Mouse (Mus musculus): Measurements from ENCODE around the gene Gm2696. TPM values are rescaled to one million over a fixed set of nuclear protein-coding genes. Genes with fewer than 3 reads are reported as not detected.
"Not testable (repeated sequence)": the region's sequence is repeated elsewhere in the genome, so short reads cannot be mapped to it uniquely, and the experiment has no call there.

Gene Gm2696
- not detected for total RNA-seq (2021)
- long read RNA-seq, experiment 1 = 0 reads
- long read RNA-seq, experiment 2 = 0 reads

DNA sequence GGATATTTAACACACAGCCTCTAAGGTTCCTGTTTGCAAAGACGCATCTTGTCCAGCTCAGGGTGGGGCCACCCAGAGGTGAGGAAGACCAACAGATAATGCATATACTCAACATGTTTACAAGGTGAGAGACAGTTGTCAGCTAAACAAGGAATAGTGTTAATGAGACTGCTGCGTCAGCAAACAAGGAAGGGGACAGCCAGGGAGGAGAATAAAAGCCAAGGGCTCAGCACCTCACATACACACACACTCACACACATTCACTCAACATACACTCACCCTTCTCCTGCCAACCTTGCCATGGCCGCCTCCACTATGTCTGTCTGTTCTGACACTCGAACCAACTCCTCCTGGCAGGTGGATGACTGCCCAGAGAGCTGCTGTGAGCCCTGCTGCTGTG is at the start of gene Gm2696:
Gene Gm2696 (plus strand): TSS at position 301 of the 400 bp plus-strand sequence.
- intact Hi-C loops (cut with DNase I) = no loop called here

DNA sequence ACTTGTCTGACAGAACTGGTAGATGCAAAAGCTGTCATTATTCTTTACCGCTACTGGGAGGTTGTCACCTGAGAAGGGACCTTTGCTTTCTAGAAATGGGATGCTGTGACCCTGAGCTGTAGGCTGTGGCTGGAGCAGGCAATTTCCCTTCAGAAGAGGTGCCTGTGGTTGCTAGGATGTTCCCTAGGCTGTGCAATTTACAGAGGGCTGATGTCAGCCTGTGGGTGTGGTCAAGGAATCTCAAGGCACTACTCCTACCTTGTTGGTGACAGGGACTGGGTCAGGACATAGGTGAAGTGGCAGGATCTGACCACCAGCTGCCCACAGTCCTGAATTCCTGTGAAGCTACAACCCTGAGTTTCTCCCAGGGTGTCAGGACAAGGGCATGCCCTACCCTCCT is 44.8 kb upstream of the Gm2696 start:
- DNase-seq (ENCODE audit: low spot score in 2 of 2) = no peak
- intact Hi-C loops (cut with DNase I) = no loop called here

More for the DNA sequence above, at the start of gene Gm2696:
- no peak for DNase-seq (ENCODE audit: low spot score in 2 of 2)

DNA sequence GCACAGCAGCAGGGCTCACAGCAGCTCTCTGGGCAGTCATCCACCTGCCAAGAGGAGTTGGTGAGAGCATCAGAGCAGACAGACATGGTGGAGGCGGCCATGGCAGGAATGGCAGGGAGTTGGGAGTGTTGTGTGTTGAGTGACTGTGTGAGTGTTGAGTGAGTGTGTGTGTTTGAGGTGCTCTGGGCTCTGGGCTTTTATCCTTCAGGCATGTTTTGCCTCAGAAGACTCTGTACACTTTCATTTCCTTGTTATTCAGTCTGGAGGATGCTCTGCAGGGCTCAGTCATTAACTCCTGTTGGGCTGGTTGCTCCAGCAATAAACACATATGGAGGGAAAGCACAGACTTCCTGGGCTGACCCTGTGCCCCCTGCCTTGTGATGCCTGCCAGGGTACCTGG is 43.3 kb upstream of the Gm2696 start, which contains the start of gene Gm3238:
Gene Gm3238 (minus strand): TSS at position 101 of the 400 bp plus-strand sequence.
- intact Hi-C loops (cut with DNase I) = not testable (repeated sequence)

DNA sequence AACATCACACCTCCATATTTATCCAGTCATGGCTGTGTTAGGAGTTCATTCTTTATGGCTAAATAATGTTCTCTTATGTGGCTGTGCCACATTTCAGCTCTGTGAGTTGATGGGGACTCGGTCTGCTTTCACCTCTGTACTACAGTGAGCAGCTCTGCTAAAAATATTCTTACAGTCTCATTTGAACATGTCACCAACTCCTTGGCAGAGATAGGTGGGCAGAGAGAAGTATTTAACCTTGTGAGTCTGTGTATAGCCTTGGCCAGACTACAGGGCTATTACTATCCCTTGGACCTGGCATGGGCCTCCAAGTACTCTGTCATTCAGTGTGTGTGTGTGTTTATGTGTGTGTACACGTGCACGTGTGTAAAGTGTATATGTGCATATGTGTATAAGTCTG is 42.3 kb upstream of the Gm2696 start:
- intact Hi-C loops (cut with DNase I); DNase-seq (ENCODE audit: low spot score in 2 of 2): not testable (repeated sequence)

More for the DNA sequence above, 43.3 kb upstream of the Gm2696 start, which contains the start of gene Gm3238:
- DNase-seq (ENCODE audit: low spot score in 2 of 2) = not testable (repeated sequence)

DNA sequence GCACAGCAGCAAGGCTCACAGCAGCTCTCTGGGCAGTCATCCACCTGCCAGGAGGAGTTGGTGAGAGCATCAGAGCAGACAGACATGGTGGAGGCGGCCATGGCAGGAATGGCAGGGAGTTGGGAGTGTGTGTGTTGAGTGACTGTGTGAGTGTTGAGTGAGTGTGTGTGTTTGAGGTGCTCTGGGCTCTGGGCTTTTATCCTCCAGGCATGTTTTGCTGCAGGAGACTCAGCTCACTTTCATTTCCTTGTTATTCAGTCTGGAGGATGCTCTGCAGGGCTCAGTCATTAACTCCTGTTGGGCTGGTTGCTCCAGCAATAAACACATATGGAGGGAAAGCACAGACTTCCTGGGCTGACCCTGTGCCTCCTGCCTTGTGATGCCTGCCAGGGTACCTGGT is 37.6 kb upstream of the Gm2696 start, which contains the start of gene Gm7138:
Gene Gm7138 (minus strand): TSS at position 101 of the 400 bp plus-strand sequence.
- DNase-seq (ENCODE audit: low spot score in 2 of 2); intact Hi-C loops (cut with DNase I): not testable (repeated sequence)

DNA sequence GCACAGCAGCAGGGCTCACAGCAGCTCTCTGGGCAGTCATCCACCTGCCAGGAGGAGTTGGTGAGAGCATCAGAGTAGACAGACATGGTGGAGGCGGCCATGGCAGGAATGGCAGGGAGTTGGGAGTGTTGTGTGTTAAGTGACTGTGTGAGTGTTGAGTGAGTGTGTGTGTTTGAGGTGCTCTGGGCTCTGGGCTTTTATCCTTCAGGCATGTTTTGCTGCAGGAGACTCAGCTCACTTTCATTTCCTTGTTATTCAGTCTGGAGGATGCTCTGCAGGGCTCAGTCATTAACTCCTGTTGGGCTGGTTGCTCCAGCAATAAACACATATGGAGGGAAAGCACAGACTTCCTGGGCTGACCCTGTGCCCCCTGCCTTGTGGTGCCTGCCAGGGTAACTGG is 32.0 kb upstream of the Gm2696 start, which contains the start of gene Gm3250:
Gene Gm3250 (minus strand): TSS at position 101 of the 400 bp plus-strand sequence.
- DNase-seq (ENCODE audit: low spot score in 2 of 2); intact Hi-C loops (cut with DNase I): not testable (repeated sequence)

DNA sequence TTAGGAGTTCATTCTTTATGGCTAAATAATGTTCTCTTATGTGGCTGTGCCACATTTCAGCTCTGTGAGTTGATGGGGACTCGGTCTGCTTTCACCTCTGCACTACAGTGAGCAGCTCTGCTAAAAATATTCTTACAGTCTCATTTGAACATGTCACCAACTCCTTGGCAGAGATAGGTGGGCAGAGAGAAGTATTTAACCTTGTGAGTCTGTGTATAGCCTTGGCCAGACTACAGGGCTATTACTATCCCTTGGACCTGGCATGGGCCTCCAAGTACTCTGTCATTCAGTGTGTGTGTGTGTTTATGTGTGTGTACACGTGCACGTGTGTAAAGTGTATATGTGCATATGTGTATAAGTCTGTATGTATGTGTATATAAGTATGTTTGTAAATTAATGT is 31.1 kb upstream of the Gm2696 start:
- intact Hi-C loops (cut with DNase I); DNase-seq (ENCODE audit: low spot score in 2 of 2): not testable (repeated sequence)

DNA sequence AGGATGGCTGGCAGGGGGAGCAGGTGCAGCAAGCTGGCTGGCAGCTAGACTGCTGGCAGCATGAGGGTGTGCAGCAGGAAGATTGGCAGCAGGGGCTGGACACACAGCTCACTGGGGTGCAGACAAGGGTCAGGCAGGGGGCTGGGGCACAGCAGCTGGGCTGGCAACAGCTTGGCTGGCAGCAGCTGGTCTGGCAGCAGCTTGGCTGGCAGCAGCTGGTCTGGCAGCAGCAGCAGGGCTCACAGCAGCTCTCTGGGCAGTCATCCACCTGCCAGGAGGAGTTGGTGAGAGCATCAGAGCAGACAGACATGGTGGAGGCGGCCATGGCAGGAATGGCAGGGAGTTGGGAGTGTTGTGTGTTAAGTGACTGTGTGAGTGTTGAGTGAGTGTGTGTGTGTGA is 26.6 kb upstream of the Gm2696 start, which contains the start of gene Gm7137:
Gene Gm7137 (minus strand): TSS at position 325 of the 400 bp plus-strand sequence.
- DNase-seq (ENCODE audit: low spot score in 2 of 2); intact Hi-C loops (cut with DNase I): not testable (repeated sequence)

DNA sequence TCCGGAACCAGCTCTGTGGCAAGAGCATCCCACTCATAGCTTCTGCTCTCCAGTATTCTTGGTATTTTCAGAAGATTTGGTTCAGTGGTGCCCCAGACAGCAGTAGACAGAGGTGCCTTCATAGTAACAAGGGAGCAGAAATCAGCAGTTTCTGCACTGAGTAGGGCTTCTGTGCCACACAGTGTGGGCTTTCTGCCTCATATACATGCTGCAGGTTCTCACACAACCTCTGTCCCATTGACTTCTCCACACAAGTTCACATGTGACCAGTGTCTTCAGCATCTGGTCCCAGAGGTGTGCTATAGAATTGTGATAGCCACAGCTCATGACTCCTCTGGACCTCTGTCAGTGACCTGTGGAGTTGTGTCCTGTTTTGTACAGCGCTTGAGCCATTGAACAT is 25.9 kb upstream of the Gm2696 start:
- DNase-seq (ENCODE audit: low spot score in 2 of 2) = no peak
- intact Hi-C loops (cut with DNase I) = no loop called here

DNA sequence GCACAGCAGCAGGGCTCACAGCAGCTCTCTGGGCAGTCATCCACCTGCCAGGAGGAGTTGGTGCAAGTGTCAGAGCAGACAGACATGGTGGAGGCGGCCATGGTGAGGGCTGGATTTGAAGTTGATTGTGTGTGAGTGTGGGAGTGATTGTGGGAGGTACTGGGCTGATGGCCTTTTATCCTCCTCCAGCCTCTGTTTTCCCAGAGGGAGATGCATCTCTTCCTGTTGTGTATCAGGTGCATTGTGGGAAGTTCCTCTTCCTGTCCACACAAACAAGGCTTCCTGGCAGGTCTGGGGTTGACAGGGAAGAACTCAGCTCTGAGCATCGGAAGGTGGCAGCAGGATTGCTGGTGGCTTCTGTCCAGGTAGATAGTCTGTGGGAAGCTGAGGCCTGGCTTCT is 19.5 kb upstream of the Gm2696 start, which contains the start of gene Gm9639:
Gene Gm9639 (minus strand): TSS at position 101 of the 400 bp plus-strand sequence.
- DNase-seq (ENCODE audit: low spot score in 2 of 2) = no peak
- intact Hi-C loops (cut with DNase I) = no loop called here

DNA sequence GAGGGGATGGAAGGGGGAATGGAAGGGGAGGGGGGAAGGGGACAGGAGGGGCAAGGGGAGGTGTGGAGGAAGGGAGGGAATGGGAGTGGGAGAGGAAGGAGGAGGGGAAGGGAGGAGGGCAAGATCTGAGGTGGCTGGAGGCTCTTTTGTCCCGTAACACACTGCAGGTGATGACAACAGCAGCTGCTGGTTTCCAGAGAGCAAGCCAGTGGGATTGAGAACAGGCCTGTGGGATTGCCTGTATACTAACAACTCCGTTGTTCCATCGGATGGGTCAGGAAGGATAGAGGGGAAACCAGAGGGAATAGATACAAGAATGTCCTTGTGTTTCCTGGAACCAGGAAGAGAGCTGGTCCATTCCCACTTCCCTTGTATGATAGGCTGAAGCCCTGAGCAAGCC is 16.8 kb upstream of the Gm2696 start:
- no peak for DNase-seq (ENCODE audit: low spot score in 2 of 2)
- intact Hi-C loops (cut with DNase I) = no loop called here

DNA sequence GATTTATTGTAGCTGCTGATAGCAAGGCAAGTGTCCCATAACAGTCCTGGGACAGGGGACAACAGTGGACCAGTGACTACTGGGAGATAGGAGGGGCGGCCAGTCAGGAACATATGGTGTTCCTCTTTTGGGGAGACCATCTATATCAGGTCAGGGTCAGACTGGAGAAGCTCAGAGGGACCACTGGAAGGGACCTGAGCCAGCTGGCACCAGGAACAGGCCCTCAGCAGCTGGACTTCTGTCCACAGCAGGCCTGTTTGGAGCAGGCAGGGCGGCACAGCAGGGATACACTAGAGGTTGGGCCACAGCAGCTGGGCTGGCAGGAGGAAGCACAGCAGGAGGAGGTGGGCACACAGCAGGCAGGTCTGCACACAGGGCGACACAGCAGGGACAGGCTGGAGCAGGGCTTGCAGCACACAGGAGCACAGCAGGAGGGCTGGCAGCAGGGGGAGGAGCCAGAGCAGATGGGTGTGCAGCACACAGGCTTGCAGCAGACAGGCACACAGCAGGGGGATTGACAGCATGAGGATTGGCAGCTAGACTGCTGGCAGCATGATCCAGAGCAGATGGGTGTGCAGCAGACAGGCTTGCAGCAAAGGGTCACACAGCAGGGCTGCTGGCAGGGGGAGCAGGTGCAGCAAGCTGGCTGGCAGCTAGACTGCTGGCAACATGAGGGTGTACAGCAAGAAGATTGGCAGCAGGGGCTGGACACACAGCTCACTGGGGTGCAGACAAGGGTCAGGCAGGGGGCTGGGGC is 16.1 kb upstream of the Gm2696 start:
- intact Hi-C loops (cut with DNase I); DNase-seq (ENCODE audit: low spot score in 2 of 2): not testable (repeated sequence)

DNA sequence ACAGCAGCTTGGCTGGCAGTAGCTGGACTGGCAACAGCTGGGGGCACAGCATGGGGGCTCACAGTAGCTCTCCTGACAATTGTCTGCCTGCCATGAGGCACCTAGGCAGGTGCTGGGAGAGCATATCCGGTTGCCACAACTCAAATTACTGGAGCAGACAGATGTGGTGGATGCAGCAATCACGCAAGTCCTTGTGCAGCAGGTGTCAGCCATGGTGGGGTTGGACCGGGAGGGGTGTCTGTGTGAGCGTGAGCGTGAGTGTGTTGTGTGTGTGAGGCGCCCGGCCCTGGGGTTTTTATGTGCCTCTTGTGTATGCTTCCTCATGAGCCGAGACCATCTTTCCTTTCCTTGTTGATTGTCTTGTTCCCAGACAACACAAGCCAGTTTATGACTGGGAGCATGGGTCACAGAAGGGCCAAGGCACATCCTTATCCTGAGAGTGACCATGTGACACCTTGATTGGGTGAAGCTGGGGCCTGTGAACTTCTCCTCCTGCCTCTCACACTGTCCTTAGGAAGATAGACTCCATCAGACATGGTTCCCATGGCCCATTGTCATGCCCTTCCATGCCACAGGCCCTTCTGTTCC is 15.5 kb upstream of the Gm2696 start, which contains the start of gene Gm19668:
Gene Gm19668 (minus strand): TSS at position 213 of the 588 bp plus-strand sequence.
- intact Hi-C loops (cut with DNase I) = no loop called here
- no peak for DNase-seq (ENCODE audit: low spot score in 2 of 2)

DNA sequence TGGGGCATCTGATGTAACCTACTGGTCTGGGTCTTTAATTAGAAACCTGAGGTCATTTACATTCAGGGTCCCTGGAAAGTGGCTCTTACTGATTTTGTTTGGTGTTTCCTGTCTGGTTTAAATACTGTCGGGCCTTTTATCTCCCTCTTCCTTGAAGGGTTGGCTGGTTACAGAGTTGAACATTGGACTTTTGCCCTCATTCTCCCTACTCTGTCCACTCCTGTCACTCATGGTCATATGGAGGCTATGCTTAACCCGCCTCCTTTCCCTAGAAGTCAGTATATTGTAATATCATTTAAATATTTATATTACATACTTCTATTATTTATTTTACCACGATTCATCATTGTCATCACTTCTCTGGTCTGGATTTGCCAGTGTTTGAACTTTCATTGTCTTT is 10.4 kb upstream of the Gm2696 start:
- intact Hi-C loops (cut with DNase I) = no loop called here
- no peak for DNase-seq (ENCODE audit: low spot score in 2 of 2)

DNA sequence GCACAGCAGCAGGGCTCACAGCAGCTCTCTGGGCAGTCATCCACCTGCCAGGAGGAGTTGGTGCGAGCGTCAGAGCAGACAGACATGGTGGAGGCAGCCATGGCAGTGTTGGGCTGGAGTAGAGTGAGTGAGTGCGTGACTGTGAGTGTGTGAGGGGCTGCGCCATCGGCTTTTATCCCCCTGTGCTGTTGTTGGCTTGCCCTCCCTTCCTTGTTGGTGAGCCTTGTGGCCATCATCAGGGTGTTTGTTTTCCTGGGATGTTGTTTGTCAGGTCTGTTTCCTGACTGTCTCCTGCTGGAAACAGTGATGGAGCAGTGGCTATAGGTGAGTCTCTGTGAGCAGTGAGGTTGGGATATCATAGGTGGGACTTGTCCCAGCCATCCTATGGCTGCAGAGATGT is 2.7 kb upstream of the Gm2696 start, which contains the start of gene Gm9507:
Gene Gm9507 (minus strand): TSS at position 101 of the 400 bp plus-strand sequence.
- DNase-seq (ENCODE audit: low spot score in 2 of 2) = no peak
- intact Hi-C loops (cut with DNase I) = no loop called here

DNA sequence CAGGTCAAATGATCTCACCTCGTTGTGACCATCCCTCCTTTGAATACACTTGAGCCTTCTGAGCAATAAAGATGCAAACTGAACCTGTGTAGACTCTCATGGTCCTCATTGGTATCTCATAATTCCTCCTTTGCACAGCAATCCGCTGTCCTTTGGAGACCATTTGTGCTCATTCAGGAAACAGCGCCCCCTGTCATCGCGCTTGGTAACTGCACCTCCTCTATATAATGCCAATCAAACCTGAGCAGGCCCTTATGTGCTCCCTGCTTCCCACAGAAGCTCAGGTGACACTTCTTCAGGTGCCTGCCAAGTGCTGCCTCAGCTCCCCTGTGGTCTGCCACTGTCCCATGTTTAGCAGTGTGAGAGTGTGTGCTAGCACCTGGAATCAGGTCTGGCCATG is 1.0 kb downstream of the Gm2696 start:
- intact Hi-C loops (cut with DNase I) = no loop called here

DNA sequence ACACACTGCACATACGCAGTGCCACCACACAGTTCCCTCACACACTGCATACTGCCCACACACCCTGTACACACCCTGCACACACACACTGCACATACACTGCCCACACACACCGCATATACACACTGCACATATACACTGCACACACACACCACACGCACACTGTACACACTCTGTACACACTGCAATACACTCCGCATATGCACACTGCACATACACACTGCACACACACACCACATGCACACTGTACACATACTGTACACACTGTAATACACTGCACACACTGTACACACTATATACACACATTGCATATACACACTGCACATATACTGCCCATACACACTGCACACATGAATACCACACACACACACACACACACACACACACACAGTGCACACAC is 4.0 kb downstream of the Gm2696 start:
- no peak for DNase-seq (ENCODE audit: low spot score in 2 of 2)
- intact Hi-C loops (cut with DNase I) = no loop called here

More for the DNA sequence above, 1.0 kb downstream of the Gm2696 start:
- peak in 1 of 2 experiments; percentile 36 for DNase-seq (ENCODE audit: low spot score in 2 of 2)

DNA sequence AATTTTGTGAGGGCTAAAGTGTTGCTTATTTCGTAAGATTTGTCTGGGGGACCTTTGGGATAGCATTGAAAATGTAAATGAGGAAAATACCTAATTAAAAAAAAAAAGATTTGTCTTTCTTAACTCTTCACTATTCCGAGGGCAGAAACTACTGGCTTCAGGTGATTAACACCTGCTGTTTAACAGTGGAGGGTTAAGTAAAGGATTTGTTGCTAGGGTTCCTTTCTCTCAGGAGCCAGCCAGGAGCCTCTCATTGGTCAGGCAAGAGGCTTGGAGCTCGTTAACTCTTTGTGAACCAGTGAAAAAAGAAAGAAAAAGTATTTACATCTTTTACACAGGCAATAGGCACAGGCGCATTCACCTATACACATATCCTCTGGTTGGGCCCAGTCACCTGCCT is 4.7 kb downstream of the Gm2696 start:
- no peak for DNase-seq (ENCODE audit: low spot score in 2 of 2)
- intact Hi-C loops (cut with DNase I) = no loop called here

DNA sequence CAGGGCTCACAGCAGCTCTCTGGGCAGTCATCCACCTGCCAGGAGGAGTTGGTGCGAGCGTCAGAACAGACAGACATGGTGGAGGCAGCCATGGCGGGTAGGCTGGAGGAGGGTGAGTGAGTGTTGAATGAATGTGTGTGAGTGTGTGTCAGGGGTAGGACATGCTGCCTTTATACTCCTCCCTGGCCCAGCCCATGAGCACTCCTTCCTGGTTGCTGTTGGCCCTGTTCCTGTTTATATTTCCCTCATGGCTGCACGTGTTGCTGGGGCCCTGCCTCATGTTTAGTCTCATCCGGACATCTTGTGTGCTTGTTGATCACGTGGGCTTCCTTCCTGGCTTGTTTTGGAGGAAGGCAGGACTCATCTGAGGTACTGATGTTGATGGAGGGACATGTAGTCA is 12.5 kb downstream of the Gm2696 start, which contains the start of gene Krtap10-4:
Gene Krtap10-4 (minus strand): TSS at position 145 of the 400 bp plus-strand sequence.
- intact Hi-C loops (cut with DNase I) = no loop called here
- DNase-seq (ENCODE audit: low spot score in 2 of 2) = no peak

DNA sequence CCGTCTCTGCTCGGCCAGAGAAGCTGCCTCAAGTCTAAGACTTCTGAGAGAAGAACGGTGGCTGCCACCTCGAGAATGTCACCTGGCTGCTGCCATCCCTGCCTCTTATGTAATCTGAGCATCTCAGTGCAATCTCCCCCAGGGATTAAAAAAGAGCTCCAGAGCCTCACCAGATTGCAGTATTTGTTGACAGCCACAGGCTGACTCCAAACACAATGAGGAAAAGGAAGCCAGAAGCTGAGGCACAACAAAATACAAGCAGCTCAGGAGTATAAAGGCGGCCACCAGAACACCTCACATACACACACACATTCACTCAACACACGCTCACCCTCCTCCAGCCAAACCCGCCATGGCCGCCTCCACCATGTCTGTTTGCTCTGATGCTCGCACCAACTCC is 21.2 kb downstream of the Gm2696 start, which contains the start of gene Krtap10-10:
Gene Krtap10-10 (plus strand): TSS at position 301 of the 400 bp plus-strand sequence.
- DNase-seq (ENCODE audit: low spot score in 2 of 2) = no peak
- intact Hi-C loops (cut with DNase I) = no loop called here
